Mouse (Mus musculus) cerebellum, adult 11 months (tissue): ENCODE data around the gene Gipc3.

ENCODE experiments used
- DNase-seq: peaks from one replicate; pipeline ENCODE4 v3.0.0; 2022

Gene Gipc3

GRCm38 (mm10) chr10:81366477-81367206 lies 23.6 kb upstream of the Gipc3 start:
- DNase-seq, result no peak

- no peak for DNase-seq
Observed at GRCm38 (mm10) chr10:81365672-81366476, 22.8 kb upstream of the Gipc3 start, which contains the start of gene 4930404N11Rik. Gene 4930404N11Rik, minus strand, starts transcription at chr10:81365816.

GRCm38 (mm10) chr10:81365073-81365472 lies 22.0 kb upstream of the Gipc3 start:
- no peak for DNase-seq

- no peak for DNase-seq
Observed at GRCm38 (mm10) chr10:81364666-81365065, 21.6 kb upstream of the Gipc3 start.

GRCm38 (mm10) chr10:81363436-81364346 lies 20.6 kb upstream of the Gipc3 start:
- no peak for DNase-seq

- no peak for DNase-seq
Observed at GRCm38 (mm10) chr10:81362336-81362949, 19.4 kb upstream of the Gipc3 start.

GRCm38 (mm10) chr10:81360721-81361120 lies 17.7 kb upstream of the Gipc3 start:
- no peak for DNase-seq

- DNase-seq, result no peak
Observed at GRCm38 (mm10) chr10:81358841-81359240, 15.8 kb upstream of the Gipc3 start.

GRCm38 (mm10) chr10:81358209-81358608 lies 15.1 kb upstream of the Gipc3 start:
- no peak for DNase-seq

GRCm38 (mm10) chr10:81356991-81357844 lies 14.2 kb upstream of the Gipc3 start, which contains the start of gene Mfsd12:
Gene Mfsd12, plus strand, starts transcription at chr10:81357491.
- peak; percentile 89 for DNase-seq

GRCm38 (mm10) chr10:81356352-81356990 lies 13.4 kb upstream of the Gipc3 start:
- DNase-seq, result no peak

GRCm38 (mm10) chr10:81355533-81355932 lies 12.5 kb upstream of the Gipc3 start:
- DNase-seq, result no peak

GRCm38 (mm10) chr10:81354738-81355477 lies 11.8 kb upstream of the Gipc3 start:
- DNase-seq, result no peak

- no peak for DNase-seq
Observed at GRCm38 (mm10) chr10:81351678-81352291, 8.7 kb upstream of the Gipc3 start.

- DNase-seq, result peak; percentile 99
Observed at GRCm38 (mm10) chr10:81350351-81351063, 7.4 kb upstream of the Gipc3 start, which contains the start of gene Hmg20b. Gene Hmg20b, minus strand, starts transcription at chr10:81350480.

- DNase-seq, result no peak
Observed at GRCm38 (mm10) chr10:81349961-81350350, 6.9 kb upstream of the Gipc3 start.

- DNase-seq, result no peak
Observed at GRCm38 (mm10) chr10:81349146-81349545, 6.1 kb upstream of the Gipc3 start.

- no peak for DNase-seq
Observed at GRCm38 (mm10) chr10:81346453-81347067, 3.5 kb upstream of the Gipc3 start.

GRCm38 (mm10) chr10:81345162-81345534 lies 2.1 kb upstream of the Gipc3 start:
- DNase-seq, result no peak
